Mouse (Mus musculus) C2C12 (cell line): ENCODE results near the gene Alad. TPM values are rescaled to one million over a fixed set of nuclear protein-coding genes. Genes with fewer than 3 reads are reported as not detected.

Experiments
- H3K27me3 ChIP-seq: one replicate; pipeline ENCODE4 v1.6.1; 2011; ENCODE audit not compliant: control insufficient read depth, insufficient read depth, insufficient read length
- H3K36me3 ChIP-seq: one replicate; pipeline ENCODE4 v1.6.1; 2011; ENCODE audit not compliant: control insufficient read depth, insufficient read depth
- H3K4me3 ChIP-seq: one replicate; pipeline ENCODE4 v1.5.1; 2011; ENCODE audit warnings: mild to moderate bottlenecking, control low read depth; ENCODE audit not compliant: poor library complexity, insufficient read depth, severe bottlenecking
- H3K79me2 ChIP-seq: one replicate; pipeline ENCODE4 v1.6.1; 2011; ENCODE audit not compliant: control insufficient read depth, insufficient read depth
- H3K79me3 ChIP-seq: one replicate; pipeline ENCODE4 v1.6.1; 2011; ENCODE audit warnings: low read depth, control low read depth
- H3ac ChIP-seq: one replicate; pipeline ENCODE3; 2011; ENCODE audit warnings: low read depth; ENCODE audit not compliant: control insufficient read depth, insufficient read length
- CEBPB ChIP-seq: IDR thresholded peaks from one replicate; pipeline ENCODE4 v1.6.1; 2011; ENCODE audit warnings: low read depth, mild to moderate bottlenecking, control low read depth, moderate library complexity
- CTCF ChIP-seq: IDR thresholded peaks from one replicate; pipeline ENCODE4 v1.5.1; 2011; ENCODE audit not compliant: control insufficient read depth, insufficient read depth, insufficient read length
- FOSL1 ChIP-seq: IDR thresholded peaks from one replicate; pipeline ENCODE4 v1.8.0; 2011; ENCODE audit warnings: mild to moderate bottlenecking, low read length; ENCODE audit not compliant: poor library complexity, insufficient read depth, severe bottlenecking
- MAX ChIP-seq: IDR thresholded peaks from one replicate; pipeline ENCODE4 v1.6.1; 2011; ENCODE audit warnings: mild to moderate bottlenecking, control low read depth
- MYOD1 ChIP-seq: IDR thresholded peaks from one replicate; pipeline ENCODE4 v1.6.1; 2011; ENCODE audit warnings: low read depth; ENCODE audit not compliant: control insufficient read depth, insufficient read length
- MYOG ChIP-seq: IDR thresholded peaks from one replicate; pipeline ENCODE4 v1.6.1; 2011; ENCODE audit not compliant: control insufficient read depth, insufficient read length; ENCODE audit errors: extremely low read depth
- USF1 ChIP-seq: IDR thresholded peaks from one replicate; pipeline ENCODE4 v1.6.1; 2011; ENCODE audit warnings: low read depth, mild to moderate bottlenecking, control low read depth, moderate library complexity
- polyA plus RNA-seq: library from polyadenylated mRNA; unstranded; fragments of >200 nt; fragmentation: generic; extraction: Trizol; gene quantifications from one replicate; pipeline ENCODE4 v1.2.1, GENCODE M21; 2012; ENCODE audit warnings: missing spikeins

Alad gene
- polyA plus RNA-seq, 1 experiment: 147 TPM

GRCm38 (mm10) chr4:62492682-62493081, 27.0 kb downstream of the Alad start:
- H3K79me2 ChIP-seq: no peaks in the 10 kb centered on the region
- no peaks in the 10 kb centered on the region for H3K79me3 ChIP-seq
- TF ChIP-seq CTCF (no peak), MAX (no peak), USF1 (no peak), FOSL1 (no peak), MYOG (no peak), MYOD1 (no peak), CEBPB (no peak)

GRCm38 (mm10) chr4:62487914-62488313, 31.8 kb downstream of the Alad start:
- Histone ChIP-seq H3K36me3 (no peaks in the 10 kb centered on the region), H3K4me3 (no peak overlapping the region), H3K27me3 (no peaks in the 10 kb centered on the region), H3K79me3 (no peaks in the 10 kb centered on the region), H3ac (no peak overlapping the region), H3K79me2 (no peaks in the 10 kb centered on the region)
- no peak for TF ChIP-seq CTCF
- TF ChIP-seq USF1: no peak

More at GRCm38 (mm10) chr4:62492682-62493081, 27.0 kb downstream of the Alad start:
- no peak overlapping the region for H3ac ChIP-seq
- H3K27me3 ChIP-seq: peaks cover 3% of the 10 kb centered on the region
- no peak overlapping the region for H3K4me3 ChIP-seq
- no peaks in the 10 kb centered on the region for H3K36me3 ChIP-seq

GRCm38 (mm10) chr4:62487172-62487571, 32.5 kb downstream of the Alad start:
- H3K4me3 ChIP-seq: no peak overlapping the region
- no peaks in the 10 kb centered on the region for H3K36me3 ChIP-seq
- H3K79me2 ChIP-seq: no peaks in the 10 kb centered on the region
- no peaks in the 10 kb centered on the region for H3K79me3 ChIP-seq
- no peak overlapping the region for H3ac ChIP-seq
- no peaks in the 10 kb centered on the region for H3K27me3 ChIP-seq
- no peak for TF ChIP-seq CTCF
- no peak for TF ChIP-seq FOSL1
- no peak for TF ChIP-seq USF1
- TF ChIP-seq MYOG: no peak
- no peak for TF ChIP-seq MAX
- TF ChIP-seq CEBPB: no peak
- no peak for TF ChIP-seq MYOD1

- H3K79me2 ChIP-seq: no peaks in the 10 kb centered on the region
- no peak overlapping the region for H3K4me3 ChIP-seq
- H3K27me3 ChIP-seq: no peaks in the 10 kb centered on the region
Observed at GRCm38 (mm10) chr4:62486162-62486696, 33.5 kb downstream of the Alad start.

GRCm38 (mm10) chr4:62485450-62486161, 34.1 kb downstream of the Alad start:
- no peaks in the 10 kb centered on the region for H3K36me3 ChIP-seq
- no peak overlapping the region for H3K4me3 ChIP-seq
- no peaks in the 10 kb centered on the region for H3K79me2 ChIP-seq
- H3K79me3 ChIP-seq: no peaks in the 10 kb centered on the region
- H3ac ChIP-seq: no peak overlapping the region
- no peaks in the 10 kb centered on the region for H3K27me3 ChIP-seq
- TF ChIP-seq MAX (no peak), MYOD1 (no peak), CEBPB (no peak), USF1 (no peak), MYOG (no peak), FOSL1 (no peak), CTCF (no peak)

More at GRCm38 (mm10) chr4:62486162-62486696, 33.5 kb downstream of the Alad start:
- H3K79me3 ChIP-seq: no peaks in the 10 kb centered on the region
- no peak overlapping the region for H3ac ChIP-seq
- no peak for TF ChIP-seq CEBPB
- no peak for TF ChIP-seq MYOD1
- TF ChIP-seq FOSL1: no peak
- TF ChIP-seq USF1: no peak
- no peak for TF ChIP-seq MAX
- no peak for TF ChIP-seq CTCF
- no peak for TF ChIP-seq MYOG
- no peaks in the 10 kb centered on the region for H3K36me3 ChIP-seq

GRCm38 (mm10) chr4:62484928-62485327, 34.8 kb downstream of the Alad start:
- Histone ChIP-seq H3K36me3 (no peaks in the 10 kb centered on the region), H3ac (no peak overlapping the region), H3K79me3 (no peaks in the 10 kb centered on the region), H3K79me2 (no peaks in the 10 kb centered on the region), H3K27me3 (no peaks in the 10 kb centered on the region), H3K4me3 (no peak overlapping the region)
- TF ChIP-seq CEBPB: no peak
- TF ChIP-seq MYOG: no peak
- no peak for TF ChIP-seq CTCF
- TF ChIP-seq MAX: no peak
- TF ChIP-seq FOSL1: no peak
- no peak for TF ChIP-seq MYOD1
- no peak for TF ChIP-seq USF1
